Mouse (Mus musculus): ENCODE data around the gene Tmem238l. TPM values are rescaled to one million over a fixed set of nuclear protein-coding genes. Genes with fewer than 3 reads are reported as not detected.

Gene Tmem238l
- not detected in 2 replicates for polyA plus RNA-seq (2021; fragmentation: Nextera tagmentation)
- long read RNA-seq, experiment 1 = 0 reads
- long read RNA-seq, experiment 2 = 0 reads

DNA sequence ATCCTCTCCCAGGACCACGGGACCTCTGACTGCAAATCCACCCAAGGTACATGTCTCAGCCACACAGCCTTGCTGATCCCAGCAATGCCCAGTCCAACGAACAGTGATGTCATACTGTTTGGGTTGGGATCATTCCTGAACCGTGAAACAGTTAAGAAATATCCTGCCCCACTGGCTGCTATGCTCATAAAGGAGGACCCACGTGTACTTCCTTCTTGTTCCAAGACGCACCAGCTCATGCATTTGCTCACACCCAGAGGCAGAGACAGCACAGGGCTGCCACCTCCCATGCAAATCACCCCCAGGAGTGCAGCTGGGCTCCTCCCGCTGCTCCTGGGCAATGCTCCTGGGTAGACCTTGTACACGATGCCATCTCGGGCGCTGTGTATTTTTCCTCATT is at the start of gene Tmem238l:
Gene Tmem238l, plus strand, starts transcription at position 336 of the 400 bp plus-strand sequence.

DNA sequence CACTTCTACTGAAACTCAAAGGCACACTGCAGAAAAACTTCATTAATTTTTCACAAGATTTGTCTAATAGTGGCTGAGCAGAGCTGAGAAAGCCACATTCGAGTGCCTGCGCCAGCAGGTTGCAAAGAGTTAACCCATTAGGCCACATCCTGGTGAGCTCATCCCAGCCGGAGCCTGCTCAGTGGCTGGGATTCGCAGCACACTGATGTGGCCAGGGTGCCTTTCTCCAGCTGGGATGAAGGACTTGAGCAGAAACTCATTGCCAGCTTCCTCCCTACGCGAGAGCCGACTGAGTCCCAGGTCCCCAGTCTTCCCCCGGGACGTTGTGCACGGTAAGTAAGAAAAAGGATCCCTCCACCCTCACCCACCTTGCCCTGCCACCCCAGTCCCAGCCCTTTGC is 44.6 kb upstream of the Tmem238l start, which contains the start of gene Pirt:
Gene Pirt, plus strand, starts transcription at position 171 of the 400 bp plus-strand sequence.

Other genes starting within 250 kb of the Tmem238l start
- gene Pirt, start 44.7 kb upstream of the Tmem238l start, polyA plus RNA-seq (2021; fragmentation: Nextera tagmentation) = 0.08 and 0.09 TPM in 2 replicates
- gene Tmem220, start 68.5 kb downstream of the Tmem238l start, polyA plus RNA-seq (2021; fragmentation: Nextera tagmentation) = 1.8 and 2.5 TPM in 2 replicates
- 26.8 and 31.4 TPM in 2 replicates for gene Adprm, start 96.0 kb downstream of the Tmem238l start, polyA plus RNA-seq (2021; fragmentation: Nextera tagmentation)
- gene Sco1, start 96.0 kb downstream of the Tmem238l start, polyA plus RNA-seq (2021; fragmentation: Nextera tagmentation) = 3.0 and 4.8 TPM in 2 replicates
- gene Myh3, start 121.7 kb downstream of the Tmem238l start, polyA plus RNA-seq (2021; fragmentation: Nextera tagmentation) = 0.95 and 1.4 TPM in 2 replicates
- 0.35 and 0.37 TPM in 2 replicates for gene Myh2, start 214.4 kb downstream of the Tmem238l start, polyA plus RNA-seq (2021; fragmentation: Nextera tagmentation)
- gene Myh1, start 243.4 kb downstream of the Tmem238l start, polyA plus RNA-seq (2021; fragmentation: Nextera tagmentation) = 0.26 and 0.32 TPM in 2 replicates

Measured in left cerebral cortex, adult 6 months (tissue).